Mouse (Mus musculus): ENCODE measurements around the gene Rspo1. TPM values are rescaled to one million over a fixed set of nuclear protein-coding genes. Genes with fewer than 3 reads are reported as not detected.

Gene Rspo1
- total RNA-seq, 4 experiments from 2014 or later, result 5.4 to 8.8 (median 7.9) TPM

GRCm38 (mm10) chr4:125020780-125021538 lies 34.7 kb downstream of the Rspo1 start:
- DNase-seq (ENCODE audit: low spot score in 2 of 2), result no peak

- DNase-seq (ENCODE audit: low spot score in 2 of 2), result peak; percentile 87 to 90
Observed at GRCm38 (mm10) chr4:125029891-125030614, 43.8 kb downstream of the Rspo1 start.

- no peak for DNase-seq (ENCODE audit: low spot score in 2 of 2)
Observed at GRCm38 (mm10) chr4:125034341-125034740, 48.1 kb downstream of the Rspo1 start.

- no peak for DNase-seq (ENCODE audit: low spot score in 2 of 2)
Observed at GRCm38 (mm10) chr4:125044454-125044853, 58.2 kb downstream of the Rspo1 start.

GRCm38 (mm10) chr4:125055385-125055784 lies 69.2 kb downstream of the Rspo1 start:
- no peak for DNase-seq (ENCODE audit: low spot score in 2 of 2)

GRCm38 (mm10) chr4:125056476-125056875 lies 70.2 kb downstream of the Rspo1 start:
- no peak for DNase-seq (ENCODE audit: low spot score in 2 of 2)

GRCm38 (mm10) chr4:125057273-125057672 lies 71.0 kb downstream of the Rspo1 start:
- no peak for DNase-seq (ENCODE audit: low spot score in 2 of 2)

GRCm38 (mm10) chr4:125058033-125058432 lies 71.8 kb downstream of the Rspo1 start:
- no peak for DNase-seq (ENCODE audit: low spot score in 2 of 2)

Other genes starting within 250 kb of the Rspo1 start
- gene Inpp5b, start 244.6 kb upstream of the Rspo1 start, total RNA-seq (2022), result 10 to 100 TPM; 45.2 to 60.9 (median 49.3) TPM
- gene Mtf1, start 184.3 kb upstream of the Rspo1 start, total RNA-seq (2022), result 10 to 100 TPM; 27.0 to 32.3 (median 27.9) TPM
- 10 to 100 TPM; 34.1 to 42.4 (median 40.9) TPM for gene Yrdc, start 135.8 kb upstream of the Rspo1 start, total RNA-seq (2022)
- 10 to 100 TPM; 75.8 to 80.7 (median 78.8) TPM for gene 1110065P20Rik, start 135.2 kb upstream of the Rspo1 start, total RNA-seq (2022)
- gene Maneal, start 124.3 kb upstream of the Rspo1 start, total RNA-seq (2022), result 10 to 100 TPM; 46.0 to 55.5 (median 50.6) TPM
- gene Epha10, start 105.5 kb upstream of the Rspo1 start, total RNA-seq (2022), result 10 to 100 TPM; 39.3 to 49.8 (median 44.4) TPM
- gene 9930104L06Rik, start 49.4 kb upstream of the Rspo1 start, total RNA-seq (2022), result 10 to 100 TPM; 19.6 to 26.9 (median 25.3) TPM
- gene Cdca8, start 47.1 kb upstream of the Rspo1 start, total RNA-seq (2022), result 1 to 10 TPM; 1.2 to 2.0 (median 1.2) TPM
- 10 to 100 TPM; 53.7 to 69.5 (median 63.4) TPM for gene Gnl2, start 30.2 kb downstream of the Rspo1 start, total RNA-seq (2022)
- gene Dnali1, start 79.3 kb downstream of the Rspo1 start, total RNA-seq (2022), result 1 to 10 TPM in 2 of 4 experiments, under 1 TPM in 2; 0.62 to 1.4 (median 1.2) TPM
- 10 to 100 TPM; 14.1 to 16.4 (median 14.7) TPM for gene Snip1, start 80.2 kb downstream of the Rspo1 start, total RNA-seq (2022)
- gene Meaf6, start 98.7 kb downstream of the Rspo1 start, total RNA-seq (2022), result 100 to 1,000 TPM; 103 to 122 (median 110) TPM
- gene Zc3h12a, start 141.4 kb downstream of the Rspo1 start, total RNA-seq (2022), result 1 to 10 TPM in 3 of 4 experiments, under 1 TPM in 1; 0.67 to 2.6 (median 1.5) TPM